Mouse (Mus musculus) hindbrain, postnatal 0 days (tissue): ENCODE results near the gene Epb41l5. TPM values are rescaled to one million over a fixed set of nuclear protein-coding genes. Genes with fewer than 3 reads are reported as not detected.

ENCODE experiments used
- ATAC-seq: fragments of 200-750 bp; cut with Nextera tagmentation; 2 replicates; pipeline ENCODE4 v1.8.0; 2017; ENCODE audit warnings: mild to moderate bottlenecking, moderate TSS enrichment, moderate library complexity
- DNase-seq: peaks from one replicate; pipeline ENCODE4 v3.0.0-alpha.2; 2015; ENCODE audit warnings: low spot score
- H3K27ac ChIP-seq: fragments of 300-500 bp; sonication (generic); 2 replicates; pipeline ENCODE4 v1.5.1; 2014; ENCODE audit warnings: mild to moderate bottlenecking
- H3K27me3 ChIP-seq: fragments of 300-500 bp; sonication (generic); 2 replicates; pipeline ENCODE4 v1.6.1; 2014; ENCODE audit warnings: low read length, mixed read lengths; ENCODE audit not compliant: insufficient read depth
- H3K36me3 ChIP-seq: fragments of 300-500 bp; sonication (generic); 2 replicates; pipeline ENCODE4 v1.6.1; 2014; ENCODE audit warnings: low read length, mixed read lengths; ENCODE audit not compliant: insufficient read depth
- H3K4me1 ChIP-seq: fragments of 300-500 bp; sonication (generic); 2 replicates; pipeline ENCODE4 v1.6.1; 2014; ENCODE audit warnings: antibody characterized with exemption, low read length, mixed read lengths; ENCODE audit not compliant: insufficient read depth
- H3K4me2 ChIP-seq: fragments of 300-500 bp; sonication (generic); 2 replicates; pipeline ENCODE4 v1.6.1; 2014; ENCODE audit warnings: low read depth, mild to moderate bottlenecking, low read length, moderate library complexity, mixed read lengths
- H3K4me3 ChIP-seq: fragments of 300-500 bp; sonication (generic); 2 replicates; pipeline ENCODE4 v1.5.1; 2014; ENCODE audit warnings: low read length
- H3K9ac ChIP-seq: fragments of 300-500 bp; sonication (generic); replicated peaks from 2 replicates; pipeline ENCODE4 v1.6.1; 2014; ENCODE audit warnings: mild to moderate bottlenecking, low read length, moderate library complexity, mixed read lengths
- H3K9me3 ChIP-seq: fragments of 300-500 bp; sonication (generic); 2 replicates; pipeline ENCODE4 v1.6.1; 2016; ENCODE audit warnings: low read length, mixed read lengths
- CTCF ChIP-seq: IDR thresholded peaks from 2 replicates; pipeline ENCODE4 v1.5.1; 2016; ENCODE audit warnings: antibody characterized with exemption, control low read depth, low read depth
- WGBS: fragments of 180-500 bp; shearing (Covaris S2); extraction: QIAGEN DNeasy Blood & Tissue Kit; methylation state at CpG from one replicate; pipeline ENCODE4 v1.1.7; 2014; 5-methylcytosine and 5-hydroxymethylcytosine counted together
- polyA plus RNA-seq: library from polyadenylated mRNA; unstranded; fragments of >200 nt; fragmentation: Nextera tagmentation; extraction: Ambion mirVana; gene quantifications from 2 replicates; pipeline ENCODE4 v1.2.1, GENCODE M21; 2015
- total RNA-seq: library from RNA; depleted of rRNA; stranded (reverse); fragments of >200 nt; gene quantifications from 2 replicates; pipeline ENCODE4 v1.2.3, GENCODE M21; 2014; rRNA removed

Epb41l5 gene
- 10.9 and 13.0 TPM in 2 replicates for total RNA-seq
- 11.5 and 11.6 TPM in 2 replicates for polyA plus RNA-seq

DNA sequence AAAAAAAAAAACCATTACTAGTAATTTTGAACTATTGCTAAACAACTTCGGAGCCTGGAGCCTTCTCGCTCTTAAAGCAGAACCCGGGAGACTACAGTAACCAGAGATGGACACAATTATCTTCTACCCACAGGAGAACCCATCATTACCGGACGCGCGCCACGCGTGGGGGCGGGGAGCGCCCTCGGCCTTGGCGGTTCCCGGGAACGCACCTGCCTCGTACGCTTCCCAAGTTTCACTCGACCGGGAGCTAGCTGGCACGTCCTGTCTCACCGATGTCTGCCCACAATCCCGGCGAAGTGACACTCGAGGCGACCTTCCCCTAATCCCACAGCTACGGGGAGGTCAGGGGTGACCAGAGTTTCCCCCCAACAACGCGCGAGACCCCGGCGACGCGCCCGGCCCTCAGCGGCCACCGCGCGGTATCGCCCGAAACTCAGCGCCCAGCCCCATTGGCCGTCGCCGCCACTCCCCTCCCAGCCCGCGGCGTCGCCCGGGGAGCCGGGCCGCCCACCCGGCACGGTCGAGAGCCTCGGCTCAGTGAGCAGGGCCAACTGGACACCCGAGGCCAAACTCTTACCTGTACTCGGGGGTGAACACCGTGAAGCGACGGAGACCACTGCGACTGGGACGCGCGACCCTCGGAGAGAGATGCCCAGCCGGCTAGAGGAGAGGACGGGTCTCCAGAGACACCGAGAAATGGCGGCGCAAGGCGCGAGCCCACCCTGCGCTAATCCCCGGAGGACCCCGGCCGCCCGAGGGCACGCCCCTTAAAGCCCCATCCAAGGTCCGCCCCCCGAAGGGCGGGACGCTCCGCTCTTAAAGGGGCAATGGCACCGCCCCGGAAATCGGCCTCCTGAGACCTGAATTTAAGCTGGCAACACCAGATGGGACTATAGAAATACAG, at the start of gene Epb41l5:
Gene Epb41l5, minus strand, starts transcription at position 796 of the 907 bp plus-strand sequence.
- Histone ChIP-seq H3K9ac (peak within 1 kb of the TSS; percentile 58), H3K4me2 (peak within 1 kb of the TSS; percentile 82), H3K36me3 (no peaks in the 10 kb centered on the region), H3K4me1 (peaks cover 5% of the 10 kb centered on the region; the same call in 1 of the 2 replicates), H3K4me3 (peak within 1 kb of the TSS; percentile 70), H3K27ac (peak within 1 kb of the TSS; percentile 76), H3K9me3 (no peaks in the 10 kb centered on the region), H3K27me3 (no peaks in the 10 kb centered on the region)
- ATAC-seq (peak; percentile 97), DNase-seq (peak; percentile 94)
- under 1% methylated on average over 86 of the region's 86 CpGs for WGBS
- TF ChIP-seq CTCF = no peak

DNA sequence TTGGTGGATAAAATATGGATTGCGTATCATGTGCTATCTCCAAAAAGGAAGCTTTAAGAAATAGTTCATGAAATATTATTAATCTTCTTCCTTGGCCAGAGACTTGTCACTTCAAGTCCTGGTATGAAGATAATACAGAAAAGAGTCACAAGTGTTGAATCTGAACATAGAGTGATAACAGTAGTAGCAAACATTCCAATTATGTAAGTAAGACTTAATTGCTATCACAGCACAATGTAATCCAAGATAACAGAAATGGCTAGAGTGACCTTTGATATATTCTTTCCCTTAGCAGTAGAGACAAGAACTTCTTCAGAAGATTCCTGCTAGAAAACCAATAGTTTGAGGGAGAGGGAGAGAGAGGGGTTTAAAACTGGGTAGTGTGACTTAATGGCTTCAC, 48.1 kb upstream of the Epb41l5 start:
- ATAC-seq = no peak
- no peak for TF ChIP-seq CTCF
- no peaks in the 10 kb centered on the region for H3K4me1 ChIP-seq
- H3K27me3 ChIP-seq = no peaks in the 10 kb centered on the region
- no peak for DNase-seq
- H3K9me3 ChIP-seq = no peaks in the 10 kb centered on the region
- no peak overlapping the region for H3K27ac ChIP-seq
- H3K9ac ChIP-seq = no peak overlapping the region
- H3K4me3 ChIP-seq = no peak overlapping the region
- no peak overlapping the region for H3K4me2 ChIP-seq
- 95% methylated on average over 1 of the region's 1 CpGs for WGBS
- H3K36me3 ChIP-seq = peaks cover 15% of the 10 kb centered on the region; the same call in 1 of the 2 replicates

DNA sequence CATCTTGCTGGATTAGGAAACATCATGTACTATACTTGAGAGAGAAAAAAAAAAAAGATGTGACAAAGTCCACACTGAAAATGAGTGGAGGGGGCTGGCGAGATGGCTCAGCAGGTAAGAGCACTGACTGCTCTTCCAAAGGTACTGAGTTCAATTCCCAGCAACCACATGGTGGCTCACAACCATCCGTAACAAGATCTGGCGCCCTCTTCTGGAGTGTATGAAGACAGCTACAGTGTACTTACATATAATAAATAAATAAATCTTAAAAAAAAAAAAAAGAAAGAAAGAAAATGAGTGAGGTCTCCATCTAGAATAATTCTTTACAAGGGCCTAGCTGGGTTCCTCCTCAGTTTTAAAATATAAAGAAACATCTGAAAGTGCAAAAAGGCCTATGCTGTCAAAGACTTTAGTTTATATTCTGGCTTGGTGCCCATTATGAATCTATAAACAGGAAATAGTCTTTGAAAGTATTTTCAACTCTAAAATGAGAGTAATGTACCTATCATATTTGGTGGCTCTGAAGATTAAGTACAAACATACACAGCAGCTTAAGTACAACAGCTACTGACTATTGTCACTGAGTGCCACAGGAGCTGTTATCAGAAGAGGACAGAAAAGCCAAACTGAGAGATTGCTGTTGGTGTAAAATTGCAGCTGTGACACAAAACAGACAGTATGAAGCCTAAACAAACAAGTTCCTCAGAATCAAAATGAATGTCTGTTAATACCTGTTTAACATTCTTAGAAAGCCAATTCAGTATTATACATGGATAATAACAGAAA, 37.2 kb upstream of the Epb41l5 start:
- H3K4me1 ChIP-seq = no peaks in the 10 kb centered on the region
- ATAC-seq (no peak), DNase-seq (no peak)
- H3K9me3 ChIP-seq = no peaks in the 10 kb centered on the region
- no peak overlapping the region for H3K4me2 ChIP-seq
- no peak overlapping the region for H3K9ac ChIP-seq
- peaks cover 3% of the 10 kb centered on the region for H3K36me3 ChIP-seq
- H3K27ac ChIP-seq = no peak overlapping the region
- no peak for TF ChIP-seq CTCF
- WGBS = 98% methylated on average over 3 of the region's 3 CpGs
- H3K4me3 ChIP-seq = no peak overlapping the region
- no peaks in the 10 kb centered on the region for H3K27me3 ChIP-seq

DNA sequence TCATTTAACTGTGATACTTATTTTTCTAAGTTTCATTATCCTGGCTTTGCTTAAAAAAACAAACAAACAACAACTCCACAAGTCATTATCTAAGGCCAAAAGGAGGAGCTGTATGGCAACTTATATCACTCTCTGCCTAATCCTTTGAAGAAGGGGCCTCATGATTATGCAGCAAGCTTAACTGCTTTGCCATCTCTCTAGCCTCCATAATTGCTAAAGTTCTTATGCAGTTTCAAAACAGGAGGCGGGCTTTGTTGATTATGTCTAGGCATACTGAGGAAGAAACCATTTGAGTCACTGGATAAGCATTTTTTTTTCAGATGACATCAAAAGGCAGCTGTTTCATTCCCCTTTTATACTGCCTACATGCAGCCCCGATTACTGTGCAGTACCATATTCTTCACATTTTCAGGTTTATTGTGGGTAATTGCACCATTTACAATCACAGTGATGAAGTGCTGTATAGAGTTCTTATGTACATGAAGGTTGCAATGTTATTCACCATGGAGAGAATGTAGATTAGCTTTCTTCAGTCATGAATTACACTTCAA, 32.9 kb upstream of the Epb41l5 start:
- Histone ChIP-seq H3K9ac (no peak overlapping the region), H3K4me3 (no peak overlapping the region), H3K9me3 (no peaks in the 10 kb centered on the region), H3K27ac (no peak overlapping the region), H3K27me3 (no peaks in the 10 kb centered on the region), H3K4me2 (no peak overlapping the region), H3K36me3 (no peaks in the 10 kb centered on the region), H3K4me1 (no peaks in the 10 kb centered on the region)
- no peak for TF ChIP-seq CTCF
- ATAC-seq (no peak), DNase-seq (no peak)
- 80% methylated on average over 2 of the region's 2 CpGs for WGBS

DNA sequence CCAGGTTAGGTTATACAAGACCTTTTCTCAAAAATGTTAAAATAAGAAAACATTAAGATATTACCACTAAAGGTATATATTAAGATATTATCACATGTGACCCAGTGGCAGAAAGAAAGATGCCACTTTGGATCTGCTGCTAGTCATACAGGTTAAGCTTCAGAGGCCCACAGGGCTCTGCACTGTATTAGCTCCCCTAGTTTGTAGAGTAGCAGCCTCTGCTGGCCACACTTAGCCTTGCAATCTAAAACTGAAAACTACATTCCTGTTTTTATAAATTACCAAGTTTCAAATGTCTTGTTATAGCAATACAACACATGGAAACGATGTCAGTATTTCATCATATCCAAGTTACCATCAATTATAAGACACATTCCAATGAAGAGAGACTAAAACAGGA, 26.2 kb upstream of the Epb41l5 start:
- 0 out of 2 replicates have a peak, but pooled peaks cover 3% of the 10 kb centered on the region for H3K36me3 ChIP-seq
- H3K27me3 ChIP-seq = no peaks in the 10 kb centered on the region
- H3K4me1 ChIP-seq = no peaks in the 10 kb centered on the region
- peak; percentile 82 for TF ChIP-seq CTCF
- H3K4me3 ChIP-seq = no peak overlapping the region
- H3K9ac ChIP-seq = no peak overlapping the region
- DNase-seq = peak; percentile 63
- no peak overlapping the region for H3K27ac ChIP-seq
- no peak overlapping the region for H3K4me2 ChIP-seq
- H3K9me3 ChIP-seq = no peaks in the 10 kb centered on the region
- 69% methylated on average over 1 of the region's 1 CpGs for WGBS
- ATAC-seq = peak; percentile 67; the same call in 1 of the 2 replicates

DNA sequence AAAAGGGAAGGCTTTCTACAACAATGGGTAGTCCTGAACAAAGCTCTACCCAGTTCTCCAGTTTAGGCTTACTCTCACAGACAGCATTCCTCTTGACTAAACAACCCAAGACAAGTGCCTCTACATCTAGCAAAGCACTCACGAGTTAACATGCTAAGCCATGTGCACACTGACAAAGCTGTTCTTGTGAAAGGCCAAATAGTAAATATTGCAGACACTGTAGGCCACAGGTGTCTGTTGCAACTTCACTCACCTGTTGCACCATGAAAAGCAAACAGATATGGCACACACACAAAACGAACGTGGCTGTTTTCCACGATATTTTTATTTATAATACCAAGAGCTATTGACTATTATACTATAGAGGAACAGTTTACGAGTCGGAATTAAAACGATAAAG, 18.1 kb upstream of the Epb41l5 start:
- TF ChIP-seq CTCF = no peak
- DNase-seq = no peak

More for the DNA sequence above, 18.1 kb upstream of the Epb41l5 start:
- no peaks in the 10 kb centered on the region for H3K4me1 ChIP-seq
- H3K9me3 ChIP-seq = no peaks in the 10 kb centered on the region
- WGBS = 93% methylated on average over 7 of the region's 7 CpGs
- H3K27me3 ChIP-seq = no peaks in the 10 kb centered on the region
- H3K4me3 ChIP-seq = no peak overlapping the region
- H3K4me2 ChIP-seq = no peak overlapping the region
- no peak overlapping the region for H3K27ac ChIP-seq
- no peak overlapping the region for H3K9ac ChIP-seq
- H3K36me3 ChIP-seq = peaks cover 3% of the 10 kb centered on the region; the same call in 1 of the 2 replicates
- ATAC-seq = no peak
